Mouse (Mus musculus) liver, embryonic 14.5 days (tissue): Measurements from ENCODE around the gene Gm49388.

ENCODE experiments used
- CTCF ChIP-seq: IDR thresholded peaks from 2 replicates; pipeline ENCODE4 v1.5.1; 2016; ENCODE audit warnings: antibody characterized with exemption, low read depth, control low read depth
- EP300 ChIP-seq: IDR thresholded peaks from 2 replicates; pipeline ENCODE4 v1.6.1; 2016; ENCODE audit warnings: antibody characterized with exemption, low read depth

DNA sequence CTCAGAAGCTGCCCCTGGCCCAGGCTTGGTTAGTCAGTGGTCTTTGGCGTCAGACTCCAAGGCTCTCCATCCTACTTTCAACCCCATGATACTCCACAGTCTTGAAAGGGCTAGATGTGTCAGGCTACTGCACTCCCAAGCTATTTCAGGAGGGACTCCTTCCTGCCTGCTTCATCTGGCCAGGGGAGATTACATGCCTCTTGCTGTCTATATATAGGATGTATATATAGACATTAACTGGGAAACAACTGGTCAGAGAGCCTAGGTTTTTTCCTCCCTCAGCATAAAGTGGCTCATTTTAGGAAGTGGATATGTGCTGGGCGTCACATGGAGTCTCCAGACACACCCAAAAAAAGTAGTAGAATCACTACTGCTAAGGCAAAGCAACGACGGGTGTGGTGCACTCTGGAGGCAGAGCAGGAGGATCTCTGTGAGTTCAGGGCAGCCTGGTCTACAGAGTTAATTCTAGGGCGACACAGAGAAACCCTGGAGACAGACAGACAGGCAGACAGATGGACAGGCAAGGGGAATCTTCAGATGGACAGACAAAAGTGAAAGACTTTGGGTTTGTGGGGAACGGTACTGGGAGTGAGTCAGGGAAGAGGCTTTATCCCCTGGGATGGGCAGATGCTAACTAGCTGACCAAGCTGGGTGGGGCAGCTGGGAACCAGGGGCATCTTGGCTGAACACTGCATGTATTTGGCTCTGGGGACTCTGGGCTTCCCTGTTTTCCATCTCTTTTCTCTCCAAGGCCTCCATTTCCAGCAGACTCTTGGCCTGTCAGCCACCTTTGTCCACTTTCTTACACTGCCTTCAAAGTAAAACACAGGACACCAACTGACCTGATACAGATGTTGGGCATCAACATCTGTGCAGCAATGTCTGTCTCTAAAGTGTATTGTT lies 64.8 kb downstream of the Gm49388 start:
- TF ChIP-seq CTCF = no peak
- no peak for TF ChIP-seq EP300
